Mouse (Mus musculus): ENCODE data around the gene Zg16.

The Zg16 gene

DNA sequence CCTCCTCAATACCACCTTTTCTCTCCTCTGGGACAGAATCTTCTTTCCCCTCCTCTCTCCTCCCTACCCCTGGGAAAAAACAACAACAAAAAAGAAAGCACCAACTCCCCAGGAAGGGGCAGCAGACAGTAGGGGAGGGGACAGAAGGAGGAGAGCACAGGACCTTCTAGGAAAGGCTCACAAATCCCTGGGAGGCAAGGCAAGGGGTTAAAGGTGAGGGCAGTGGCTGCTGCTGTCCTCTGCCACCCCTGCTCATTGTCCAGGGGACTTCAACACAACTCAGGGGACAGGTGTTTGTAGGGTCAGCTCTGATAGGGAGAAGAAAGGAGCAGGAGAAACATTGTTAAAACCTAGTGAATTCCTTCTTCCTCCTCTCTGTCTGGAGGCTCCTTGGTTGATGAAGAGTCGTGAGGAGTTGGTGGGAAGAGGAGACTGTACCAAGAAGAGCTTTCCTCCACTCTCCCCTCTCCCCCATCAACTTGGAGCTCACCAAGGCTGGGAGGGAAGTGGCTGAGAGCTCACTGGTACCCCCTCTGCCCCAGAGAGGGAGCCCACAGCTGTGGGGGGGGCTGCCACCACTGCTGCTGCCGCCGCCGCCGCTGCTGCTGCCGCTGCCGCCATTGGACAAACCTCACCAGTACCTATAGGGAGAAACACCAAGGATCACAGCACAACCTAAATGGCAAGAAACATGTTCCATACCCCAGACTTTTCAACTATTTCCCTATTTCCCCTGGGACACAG is 64.4 kb downstream of the Zg16 start:
- intact Hi-C loops (cut with DNase I): no loop called here

DNA sequence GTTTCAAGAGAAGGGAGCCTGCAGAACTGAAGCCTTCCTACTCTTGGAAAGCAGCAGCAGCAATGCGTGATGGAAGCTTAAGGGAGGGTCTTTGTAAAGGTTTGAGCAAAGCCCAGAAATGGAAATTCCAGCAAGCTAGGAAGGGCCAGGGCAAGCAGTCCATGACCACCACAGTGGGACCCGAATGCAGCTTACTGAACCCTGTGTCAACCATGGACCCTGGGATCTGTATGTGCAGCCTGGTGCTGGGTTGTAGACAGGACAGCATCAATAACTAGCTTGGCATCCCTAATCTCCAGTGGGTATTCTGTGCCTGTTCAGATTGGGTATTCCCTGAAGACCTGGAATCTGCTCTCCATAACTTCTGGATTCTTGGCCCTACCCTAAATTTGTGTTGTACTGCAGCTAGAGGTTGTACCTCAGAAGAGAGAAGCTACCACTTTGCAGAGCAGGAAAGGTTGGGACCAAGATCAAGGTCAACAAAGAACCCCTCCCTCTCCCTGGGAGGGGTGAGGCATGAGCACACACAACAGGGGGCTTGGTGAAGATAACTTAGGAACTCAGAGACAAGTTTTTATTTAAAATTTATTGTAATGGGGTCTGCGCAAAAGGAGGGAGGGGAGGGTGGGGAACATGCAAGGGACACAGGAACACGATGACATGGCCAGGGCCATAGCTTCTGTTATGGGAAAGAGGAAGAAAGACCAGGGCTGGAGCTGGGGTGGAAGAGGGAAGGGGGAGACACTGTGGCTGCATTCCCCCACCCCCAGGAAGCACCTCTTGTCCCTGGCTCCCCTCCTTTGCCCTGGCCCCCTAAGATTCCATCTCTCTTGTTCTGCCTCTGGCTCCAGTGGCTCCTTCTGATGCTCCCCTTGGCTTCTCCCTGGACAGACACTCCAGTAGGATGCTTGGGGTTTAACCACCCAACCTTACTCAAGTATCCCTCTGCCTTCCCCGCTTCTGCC is 65.3 kb downstream of the Zg16 start:
- intact Hi-C loops (cut with DNase I): no loop called here

GRCm38 (mm10) chr7:127020901-127021562 is 66.1 kb downstream of the Zg16 start, which contains the start of the genes Gm42742 and Prrt2:
Gene Gm42742 (minus strand): TSS chr7:127021097.
Gene Prrt2 (minus strand): TSS chr7:127021211.
- intact Hi-C loops (cut with DNase I): no loop called here

DNA sequence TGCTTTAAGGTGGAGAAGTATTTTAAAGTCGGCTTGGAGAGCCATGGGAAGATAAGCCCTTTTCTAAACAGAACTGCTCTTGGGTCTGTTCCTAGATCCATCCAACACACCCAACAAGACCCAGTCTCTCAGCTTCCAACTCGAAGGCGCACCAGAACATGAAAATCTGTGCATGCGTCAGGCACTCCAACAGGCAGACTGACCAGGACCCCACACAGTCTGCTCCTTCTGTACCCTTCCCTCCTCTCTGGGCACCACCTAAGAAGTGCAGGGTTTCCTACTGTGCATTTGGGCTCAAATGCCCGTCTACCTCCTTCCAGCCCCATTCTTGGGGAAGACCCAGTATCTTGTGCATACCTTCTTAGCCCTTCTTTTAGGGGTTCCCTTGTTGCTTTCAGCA is 66.6 kb downstream of the Zg16 start:
- intact Hi-C loops (cut with DNase I): no loop called here

GRCm38 (mm10) chr7:127020031-127020430 is 67.1 kb downstream of the Zg16 start:
- intact Hi-C loops (cut with DNase I): no loop called here

DNA sequence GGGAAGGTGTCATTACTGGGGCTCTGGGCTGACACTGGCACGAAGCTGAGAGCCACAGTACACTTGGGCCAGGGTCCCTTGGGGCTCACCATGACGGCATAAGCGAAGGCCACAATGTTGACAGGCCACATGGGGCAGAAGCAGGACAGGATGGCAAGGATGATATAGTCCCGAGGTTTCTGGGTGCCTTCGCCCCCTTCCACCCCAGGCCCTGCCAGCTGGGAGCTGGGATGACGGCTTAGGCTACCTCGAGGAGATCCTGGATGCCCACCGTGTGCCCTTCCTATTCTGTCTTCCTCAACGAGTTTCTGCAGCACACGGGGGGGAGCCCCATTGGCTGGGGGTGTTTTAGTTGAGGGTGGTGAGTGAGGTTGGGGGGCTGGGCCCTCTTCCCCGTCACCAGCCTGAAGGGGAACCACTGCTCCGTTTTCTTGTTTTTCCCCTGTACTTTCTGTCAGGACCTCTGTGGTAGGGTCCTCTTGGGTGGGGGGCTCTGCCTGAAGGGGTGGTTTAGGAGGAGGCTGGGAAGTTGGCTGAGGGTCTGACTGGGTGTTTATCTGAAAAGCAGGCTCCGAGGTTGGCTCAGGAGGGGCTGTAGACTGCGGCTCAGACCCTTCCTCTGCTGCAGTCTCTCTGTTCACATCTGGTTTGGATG is 67.7 kb downstream of the Zg16 start:
- intact Hi-C loops (cut with DNase I): no loop called here

DNA sequence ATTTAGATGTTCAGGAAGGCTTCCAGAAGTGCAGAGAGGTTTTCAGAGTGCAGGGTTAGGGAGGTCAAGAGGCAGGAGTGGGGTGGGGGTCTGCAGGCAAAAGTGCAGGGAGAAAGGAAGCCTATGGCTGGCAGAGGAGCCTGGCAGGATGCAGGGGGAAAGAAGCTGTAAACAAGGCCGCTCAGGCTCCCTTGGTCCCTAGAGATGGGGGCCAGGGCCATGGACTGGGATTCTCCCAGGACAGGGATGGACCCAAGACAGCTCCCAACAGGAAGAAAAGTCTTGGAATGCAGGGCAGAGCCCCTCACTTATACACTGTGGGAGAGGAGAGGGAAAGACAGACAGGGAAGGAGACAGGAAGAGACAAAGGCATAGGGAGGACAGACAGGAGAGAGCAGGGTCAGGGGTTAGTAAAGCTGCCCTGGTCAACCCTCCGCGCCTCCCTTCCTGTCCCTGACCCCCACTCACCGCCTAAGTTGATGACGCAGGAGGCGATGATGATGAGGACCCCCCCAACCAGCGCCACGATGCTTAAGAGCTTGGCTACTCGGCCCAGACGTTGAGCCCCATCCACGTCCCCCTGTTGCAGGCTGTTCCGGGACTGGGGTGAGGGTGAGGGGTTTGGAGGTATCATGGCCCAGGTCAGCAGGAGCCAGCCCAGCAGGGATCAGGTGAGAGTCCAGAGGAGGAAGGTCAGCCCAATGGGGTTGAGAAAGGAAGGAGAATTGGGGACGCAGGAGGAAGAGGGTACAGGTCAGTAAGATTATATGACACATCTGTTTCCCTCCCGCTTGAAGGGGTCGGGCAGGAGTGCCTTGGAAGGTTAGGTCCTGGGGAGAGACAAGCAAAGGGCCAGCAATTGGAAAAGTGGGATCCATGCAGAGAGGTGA is 68.5 kb downstream of the Zg16 start:
- intact Hi-C loops (cut with DNase I): no loop called here

DNA sequence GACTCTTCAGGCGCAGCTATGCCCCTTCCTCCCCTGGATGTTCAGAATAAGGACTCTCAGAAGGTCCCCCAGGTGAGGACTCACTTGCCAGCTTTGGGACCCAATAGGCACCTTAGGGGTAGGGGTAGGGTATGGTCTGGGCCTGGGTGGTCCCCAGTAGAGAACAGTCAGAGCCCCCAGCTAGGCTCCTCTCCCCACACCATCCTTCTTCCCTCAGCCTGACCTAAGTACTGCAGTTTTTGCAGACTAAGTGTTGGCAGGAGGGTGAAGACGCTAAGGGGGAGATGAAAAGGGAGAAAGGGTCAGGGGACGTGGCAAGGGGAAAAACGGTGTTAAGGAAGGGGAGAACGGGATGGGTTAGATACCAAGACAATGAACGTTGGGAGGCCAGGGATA is 69.2 kb downstream of the Zg16 start:
- intact Hi-C loops (cut with DNase I): no loop called here

- intact Hi-C loops (cut with DNase I): no loop called here
Observed at GRCm38 (mm10) chr7:127016971-127017949, 69.9 kb downstream of the Zg16 start, which contains the start of gene Pagr1a. Gene Pagr1a (minus strand): TSS chr7:127017352.

DNA sequence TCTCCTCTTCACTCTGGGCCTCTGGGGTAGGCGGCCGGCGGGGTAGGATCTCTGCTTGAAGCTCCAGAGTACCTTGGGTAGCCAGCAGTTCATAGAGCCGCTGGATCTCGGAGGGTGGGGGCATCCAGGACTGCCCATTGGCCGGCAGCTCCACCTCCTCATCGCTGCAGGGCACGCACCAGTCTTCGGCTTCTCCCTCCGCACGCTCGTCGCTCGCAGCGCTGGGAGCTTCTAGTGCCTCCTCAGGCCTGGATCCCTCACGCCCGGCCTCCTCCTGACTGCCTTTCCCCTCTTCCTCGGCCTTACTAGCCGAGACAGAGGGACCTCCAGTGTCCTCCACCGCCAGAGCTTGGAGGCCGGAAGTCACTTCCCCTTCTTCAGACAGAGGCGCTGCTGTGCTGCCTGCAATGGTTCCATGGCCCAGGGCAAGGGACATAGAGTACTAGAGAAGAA is 70.6 kb downstream of the Zg16 start:
- intact Hi-C loops (cut with DNase I): no loop called here

GRCm38 (mm10) chr7:127016481-127016485 is 70.8 kb downstream of the Zg16 start, which contains the start of gene Pagr1b:
Gene Pagr1b (minus strand): TSS chr7:127016484.
- intact Hi-C loops (cut with DNase I): no loop called here

DNA sequence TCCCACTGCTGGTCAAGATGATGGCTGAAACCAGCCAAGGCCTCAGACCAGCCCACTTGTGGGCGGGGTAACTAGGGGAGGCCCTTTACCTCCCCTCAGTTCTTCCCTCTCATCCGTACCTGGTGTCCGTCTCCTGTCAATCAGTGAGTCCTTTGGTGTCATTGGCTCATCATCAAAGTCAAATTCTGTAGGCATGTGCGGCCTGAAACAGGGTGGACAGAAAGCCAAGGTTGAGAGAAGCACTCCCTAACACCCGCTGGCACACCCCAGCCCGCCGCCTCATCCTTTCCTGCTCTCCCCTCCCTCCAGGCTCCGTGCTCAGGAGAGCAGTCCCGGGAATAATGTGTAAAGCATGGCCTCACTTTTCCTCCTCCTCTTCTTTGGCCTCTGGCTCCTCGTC is 71.0 kb downstream of the Zg16 start:
- intact Hi-C loops (cut with DNase I): no loop called here

- intact Hi-C loops (cut with DNase I): loop anchor here (5.0 kb wide), 1 partner anchor 38 kb away; the partner anchor contains the start of genes Cdipt and Cdiptos
Observed at GRCm38 (mm10) chr7:127014993-127015392, 72.1 kb downstream of the Zg16 start.

- intact Hi-C loops (cut with DNase I): loop anchor here (5.0 kb wide), 1 partner anchor 37 kb away; the partner anchor contains the start of genes Cdipt and Cdiptos
Observed at GRCm38 (mm10) chr7:127014320-127014719, 72.8 kb downstream of the Zg16 start, which contains the start of gene Mvp. Gene Mvp (minus strand): TSS chr7:127014621.

DNA sequence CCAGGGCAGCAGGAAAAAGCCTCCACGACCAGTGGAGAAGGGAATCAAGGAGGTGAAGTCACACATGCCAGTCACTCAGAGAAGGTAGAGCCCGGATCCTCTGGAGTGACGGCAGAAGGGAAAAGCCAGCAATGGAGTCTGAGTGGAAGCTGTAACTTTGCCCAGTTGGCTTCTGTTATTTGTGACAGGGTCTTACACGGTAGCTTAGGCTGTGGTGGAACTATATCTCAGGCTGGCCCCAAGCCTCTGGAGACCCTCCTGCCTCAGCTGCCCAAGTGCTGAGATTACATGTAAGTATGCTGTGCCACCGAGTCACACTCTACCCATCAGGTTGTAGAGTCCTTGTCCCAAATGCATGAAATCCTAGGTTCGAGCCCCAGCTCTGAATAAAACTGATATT is 73.7 kb downstream of the Zg16 start:
- intact Hi-C loops (cut with DNase I): loop anchor here (5.0 kb wide), 1 partner anchor 36 kb away; the partner anchor contains the start of genes Cdipt and Cdiptos

- intact Hi-C loops (cut with DNase I): loop anchor here (5.0 kb wide), 1 partner anchor 36 kb away; the partner anchor contains the start of genes Cdipt and Cdiptos
Observed at GRCm38 (mm10) chr7:127012845-127013244, 74.3 kb downstream of the Zg16 start.

GRCm38 (mm10) chr7:127012374-127012773 is 74.8 kb downstream of the Zg16 start:
- intact Hi-C loops (cut with DNase I): loop anchor here (5.0 kb wide), 1 partner anchor 35 kb away; the partner anchor contains the start of genes Cdipt and Cdiptos

DNA sequence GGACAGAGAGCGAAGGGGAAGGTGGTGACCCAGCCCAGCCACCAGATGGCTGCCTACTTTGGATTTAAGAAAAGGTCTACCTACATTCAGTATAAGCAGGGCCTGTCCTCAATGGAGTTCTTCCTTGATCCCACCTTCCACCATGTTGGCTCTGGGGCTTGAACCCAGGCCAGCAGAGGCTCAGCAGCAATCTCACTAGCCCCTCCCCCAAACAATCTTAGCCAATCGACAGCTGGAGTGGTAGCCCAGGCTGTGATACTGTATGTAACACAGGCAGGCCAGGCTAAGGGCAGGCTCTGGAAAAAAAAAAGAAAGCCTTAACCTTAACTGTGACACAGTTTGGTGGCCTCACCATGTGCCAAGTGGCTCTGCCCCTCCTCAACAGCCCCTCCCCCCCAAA is 75.4 kb downstream of the Zg16 start:
- intact Hi-C loops (cut with DNase I): loop anchor here (5.0 kb wide), 1 partner anchor 34 kb away; the partner anchor contains the start of genes Cdipt and Cdiptos

GRCm38 (mm10) chr7:127011051-127011450 is 76.1 kb downstream of the Zg16 start:
- intact Hi-C loops (cut with DNase I): loop anchor here (5.0 kb wide), 1 partner anchor 34 kb away; the partner anchor contains the start of genes Cdipt and Cdiptos

Measured in adrenal gland (tissue).